Mouse (Mus musculus) lung, adult 18-20 months (tissue): ENCODE data around the gene Miox.

ENCODE experiments used
- DNase-seq, 2 experiments: peaks; one replicate each; pipeline ENCODE4 v3.0.0; 2022; ENCODE audit warnings: mixed read lengths in 2 of 2

Gene Miox

DNA sequence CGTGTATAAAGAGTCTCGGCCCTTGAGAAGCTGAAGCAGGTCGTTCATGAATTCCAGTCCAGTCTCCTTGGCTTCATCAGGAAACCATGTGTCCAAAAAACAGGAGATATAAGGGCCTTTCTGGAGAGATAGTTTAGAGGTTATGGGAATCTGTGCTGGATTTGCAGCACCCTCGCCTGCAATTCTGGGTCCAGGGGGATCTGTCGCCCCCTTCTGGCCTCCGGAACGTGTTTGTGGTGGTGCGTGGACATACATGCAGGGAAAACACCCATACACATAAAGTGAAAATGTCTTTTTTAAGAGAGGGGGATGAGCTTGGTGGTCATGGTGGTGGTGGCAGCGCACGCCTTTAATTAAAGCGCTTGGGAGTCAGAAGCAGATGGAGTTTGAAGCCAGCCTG, 18.1 kb upstream of the Miox start:
- peak in 1 of 2 experiments; percentile 27 for DNase-seq

DNA sequence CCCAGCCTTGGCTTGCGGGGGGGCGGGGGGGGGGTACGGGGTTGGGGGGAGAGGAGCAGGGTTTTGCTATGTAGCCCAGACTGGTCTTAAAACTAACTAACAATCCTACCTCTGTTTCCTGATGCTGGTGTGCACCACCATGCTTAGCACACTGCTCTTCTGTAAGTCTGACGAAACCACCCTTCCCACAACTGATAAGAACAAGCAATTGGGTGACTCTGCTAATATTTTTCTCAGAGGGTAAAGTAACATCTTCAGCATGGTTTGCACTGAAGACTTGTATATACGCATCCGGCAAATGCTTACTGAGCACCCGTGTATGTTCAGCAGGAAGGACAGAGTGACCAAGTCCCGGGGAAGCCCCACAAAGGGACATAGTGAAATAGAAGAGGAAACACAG, 12.9 kb upstream of the Miox start:
- DNase-seq, result no peak

DNA sequence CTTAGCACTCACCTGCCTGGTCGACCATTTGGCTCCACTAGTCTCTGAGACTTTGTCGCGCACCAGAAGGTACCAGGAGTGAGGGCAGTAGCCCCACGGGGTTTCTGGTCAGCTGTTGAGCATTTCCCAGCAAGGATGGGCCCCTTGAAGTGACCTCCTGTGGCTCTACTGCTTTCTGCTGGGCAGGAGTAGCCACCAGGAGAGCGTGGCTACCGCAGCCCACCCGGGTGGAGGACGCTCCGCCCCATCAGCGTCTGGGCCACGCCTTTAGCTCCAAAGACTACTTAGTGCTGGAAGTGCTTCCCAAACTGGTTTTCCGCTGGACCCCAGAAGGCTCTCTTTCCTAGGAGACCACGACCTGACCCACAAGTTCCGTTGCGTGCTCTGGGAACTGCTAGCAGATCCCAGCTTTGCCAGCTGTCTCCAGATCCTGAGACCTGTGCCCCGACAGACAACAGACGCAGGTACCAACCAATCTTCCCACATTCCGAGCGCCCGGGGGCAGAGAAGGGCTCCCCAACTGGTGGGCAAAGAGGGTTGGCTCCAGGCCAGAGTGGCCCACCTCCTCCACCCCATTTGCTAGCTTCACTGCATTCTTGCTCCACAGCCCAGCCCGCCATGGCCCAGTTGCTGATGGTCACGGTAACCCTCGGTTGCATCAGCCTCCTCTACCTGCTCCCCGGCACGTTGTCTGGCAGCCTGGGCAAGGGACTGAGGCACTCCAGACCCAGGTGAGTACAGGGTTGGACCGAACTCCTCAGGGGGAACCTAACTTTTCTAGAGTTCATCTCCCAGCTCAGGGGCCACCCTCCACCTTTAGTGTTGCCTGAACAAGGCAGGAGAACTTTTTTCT, 11.3 kb upstream of the Miox start, which contains the start of gene Adm2:
Gene Adm2 (plus strand): TSS at position 51 of the 853 bp plus-strand sequence.
- no peak for DNase-seq

DNA sequence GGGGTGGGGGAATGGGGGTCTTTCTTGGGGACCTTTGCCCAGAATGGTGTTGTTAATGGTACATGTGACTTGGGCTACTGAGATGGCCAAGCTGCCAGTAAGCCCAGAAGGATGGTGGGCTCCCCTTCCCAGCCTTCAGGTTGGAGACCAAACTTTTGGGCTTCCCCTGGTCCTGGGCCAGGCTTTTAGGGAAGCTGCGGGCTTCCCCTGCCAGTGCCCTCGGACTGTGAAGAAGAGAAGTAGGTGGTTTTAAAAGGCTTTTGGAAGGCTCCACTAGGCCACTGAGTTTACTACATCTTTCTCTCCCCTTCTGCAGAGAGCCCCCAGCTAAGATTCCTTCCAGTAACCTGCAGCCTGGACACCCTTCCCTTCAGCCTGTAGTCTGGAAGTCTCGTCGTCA, 10.5 kb upstream of the Miox start:
- DNase-seq, result no peak

DNA sequence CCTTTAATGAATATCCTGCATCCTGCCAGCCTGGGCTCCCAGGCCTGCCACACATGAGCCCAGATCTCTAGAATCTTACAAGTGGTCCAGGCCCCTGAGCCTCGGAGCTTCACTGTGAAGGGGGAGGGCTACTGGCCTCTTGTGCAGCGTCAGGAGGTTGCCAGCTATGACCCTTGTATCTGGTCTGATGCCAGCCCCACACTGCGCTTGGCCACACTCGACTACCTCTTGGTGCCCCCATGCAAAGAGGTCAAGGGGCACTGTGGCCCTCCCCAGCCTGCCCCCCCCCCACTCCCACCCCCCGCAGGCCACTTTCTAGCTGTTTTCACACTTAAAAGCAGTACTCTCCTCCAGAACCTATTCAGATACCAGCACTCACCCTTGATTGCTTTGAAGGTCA, 7.8 kb upstream of the Miox start:
- DNase-seq, result no peak

DNA sequence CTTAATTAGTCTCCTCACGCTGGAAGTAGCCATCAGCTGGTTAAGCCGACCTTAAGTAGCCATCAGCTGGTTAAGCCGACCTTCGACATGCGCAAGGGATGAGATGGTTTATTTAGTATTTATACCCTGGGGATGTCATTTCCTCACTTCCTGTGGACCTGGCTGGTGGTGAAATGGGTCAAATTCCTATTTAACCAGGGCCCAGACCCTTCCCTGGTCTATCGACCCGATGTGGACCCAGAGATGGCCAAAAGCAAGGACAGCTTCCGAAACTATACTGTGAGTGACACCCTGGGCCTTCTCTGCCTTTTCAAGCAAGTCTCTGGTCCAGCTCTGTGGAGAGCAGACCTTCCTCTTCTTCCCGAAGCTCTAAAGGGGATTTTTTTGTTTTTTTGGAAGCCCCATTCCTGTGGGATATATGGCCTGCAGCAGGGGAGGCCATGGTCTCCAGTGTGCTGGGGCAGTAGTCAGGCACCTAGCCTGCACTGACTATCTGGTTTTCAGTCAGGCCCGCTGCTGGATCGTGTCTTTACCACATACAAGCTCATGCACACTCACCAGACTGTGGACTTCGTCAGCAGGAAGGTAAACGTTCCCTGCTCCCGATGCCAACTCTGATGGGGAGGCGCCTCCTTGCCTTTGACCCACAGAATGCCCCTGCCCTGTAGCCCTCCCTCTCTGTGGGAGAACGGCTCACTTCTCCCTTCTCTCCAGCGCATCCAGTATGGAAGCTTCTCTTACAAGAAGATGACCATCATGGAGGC, 758 bp downstream of the Miox start:
- DNase-seq, result no peak

DNA sequence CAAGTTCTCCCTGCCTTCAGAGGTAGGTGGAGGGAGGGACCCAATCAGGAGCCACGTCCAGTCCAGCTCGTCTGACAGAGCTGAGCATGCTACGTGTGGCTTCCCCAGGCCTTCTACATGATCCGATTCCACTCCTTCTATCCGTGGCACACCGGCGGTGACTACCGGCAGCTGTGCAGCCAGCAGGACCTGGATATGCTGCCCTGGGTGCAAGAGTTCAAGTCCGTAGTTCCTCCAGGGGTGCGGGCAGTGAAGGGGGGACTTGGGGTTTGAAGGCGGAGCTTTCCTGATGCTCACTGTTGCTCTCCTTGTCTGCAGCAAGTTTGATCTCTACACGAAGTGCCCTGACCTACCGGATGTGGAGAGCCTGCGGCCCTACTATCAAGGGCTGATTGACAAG, 2.2 kb downstream of the Miox start:
- no peak for DNase-seq

DNA sequence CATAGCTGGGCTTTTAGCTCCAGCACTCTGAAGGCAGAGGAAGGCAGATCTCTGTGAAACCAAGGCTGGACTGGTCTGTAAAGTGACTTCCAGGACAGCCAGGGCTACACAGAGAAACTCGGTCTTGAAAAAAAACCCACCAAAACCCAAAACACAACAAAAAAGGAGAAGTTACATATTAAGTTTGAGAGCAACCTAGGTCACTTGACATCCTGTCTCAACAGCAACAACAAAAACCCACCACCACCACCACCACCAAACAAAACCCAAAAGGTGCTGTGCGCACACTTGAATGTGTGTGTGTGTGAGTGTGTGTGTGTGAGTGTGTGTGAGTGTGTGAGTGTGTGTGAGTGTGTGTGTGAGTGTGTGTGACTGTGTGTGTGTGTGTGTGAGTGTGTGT, 5.5 kb downstream of the Miox start:
- DNase-seq, result no peak

DNA sequence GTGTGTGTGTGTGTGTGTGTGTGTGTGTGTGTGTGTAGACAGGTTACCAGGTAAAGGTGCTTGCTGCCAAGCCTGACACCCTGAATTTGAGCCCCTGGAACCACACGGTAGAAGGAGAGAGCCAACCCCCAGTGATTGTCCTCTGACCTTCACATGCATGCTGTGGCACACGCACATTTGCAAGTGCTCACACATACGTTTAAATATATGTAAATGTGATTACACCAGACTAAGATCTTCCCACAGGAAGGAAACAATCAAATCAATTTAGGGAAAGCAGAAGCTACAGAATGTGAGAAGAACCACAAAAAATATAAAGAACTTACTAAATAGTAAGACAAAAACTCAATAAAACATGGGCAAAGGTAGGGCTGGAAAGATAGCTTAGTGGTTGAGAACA, 5.9 kb downstream of the Miox start:
- no peak for DNase-seq

DNA sequence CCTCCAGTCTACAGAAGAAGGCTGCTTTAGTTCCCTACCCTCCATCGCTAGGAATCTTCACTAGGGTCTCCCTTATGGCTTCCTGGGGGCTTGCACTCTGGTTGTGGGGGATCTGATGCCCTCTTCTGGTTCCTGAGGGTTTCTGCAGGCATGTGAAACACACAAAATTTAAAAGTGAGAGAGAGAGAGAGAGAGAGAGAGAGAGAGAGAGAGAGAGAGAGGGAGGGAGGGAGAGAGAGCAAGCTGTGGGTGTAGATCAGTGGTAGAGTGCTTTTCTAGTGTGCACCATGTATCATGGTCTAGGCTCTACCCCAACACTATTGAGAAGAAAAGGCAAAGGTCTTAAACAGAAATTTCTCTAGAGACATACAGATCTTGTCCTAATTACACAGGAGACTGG, 7.5 kb downstream of the Miox start:
- no peak for DNase-seq

DNA sequence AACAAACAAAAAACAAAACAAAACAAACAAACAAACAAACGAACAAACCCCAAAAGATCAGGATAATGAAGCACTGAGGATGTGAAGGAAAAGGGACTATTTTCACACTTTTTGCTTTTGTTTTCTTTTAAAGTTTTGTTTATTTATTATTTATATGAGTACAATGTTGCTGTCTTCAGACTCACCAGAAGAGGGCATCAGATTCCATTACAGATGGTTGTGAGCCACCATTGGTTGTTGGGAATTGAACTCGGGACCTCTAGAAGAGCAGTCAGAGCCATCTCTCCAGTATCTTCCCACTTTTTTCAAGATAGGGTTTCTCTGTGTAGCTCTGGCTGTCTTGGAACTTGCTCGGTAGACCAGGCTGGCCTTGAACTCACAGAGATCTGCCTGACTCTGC, 9.1 kb downstream of the Miox start:
- DNase-seq, result no peak

DNA sequence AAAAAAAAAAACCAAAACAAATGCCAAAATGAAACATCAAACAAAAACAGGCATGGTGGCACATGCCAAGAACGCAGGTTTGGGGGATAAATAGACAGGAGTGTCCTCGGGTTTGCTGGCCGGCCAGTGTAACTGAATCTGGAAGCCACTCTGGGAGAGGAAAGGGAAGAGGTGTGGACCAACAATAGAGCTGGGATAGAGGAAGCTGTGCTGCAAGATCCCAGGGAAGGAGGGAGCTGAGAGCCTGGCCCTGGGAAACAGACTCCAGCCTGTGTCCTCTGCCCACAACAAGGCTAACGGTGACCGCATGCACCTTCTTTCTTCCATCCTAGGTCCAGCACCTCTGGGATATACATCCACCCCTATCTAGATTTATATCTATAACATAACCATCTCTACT, 16.2 kb downstream of the Miox start:
- DNase-seq, result peak in 1 of 2 experiments; percentile 38

DNA sequence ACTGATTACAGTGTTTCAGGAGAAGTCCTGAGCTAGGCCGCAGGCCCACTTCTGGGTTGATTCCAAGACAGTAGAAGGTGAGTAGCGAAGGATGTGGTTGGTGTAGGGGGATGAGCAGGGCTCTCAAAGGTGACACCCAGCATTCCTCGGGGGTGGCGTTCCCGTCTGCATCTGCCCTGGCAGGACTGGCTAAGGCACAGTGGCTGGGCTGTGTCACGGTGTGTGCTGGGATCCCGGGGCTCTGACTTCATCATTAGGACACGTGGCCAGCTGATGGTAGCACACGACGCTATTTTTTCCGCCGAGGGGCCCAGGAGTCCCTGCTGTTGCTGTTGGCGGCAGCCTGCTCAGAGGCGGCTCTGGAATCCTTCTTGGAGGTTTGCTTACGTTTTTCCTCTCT, 17.1 kb downstream of the Miox start:
- DNase-seq, result no peak

DNA sequence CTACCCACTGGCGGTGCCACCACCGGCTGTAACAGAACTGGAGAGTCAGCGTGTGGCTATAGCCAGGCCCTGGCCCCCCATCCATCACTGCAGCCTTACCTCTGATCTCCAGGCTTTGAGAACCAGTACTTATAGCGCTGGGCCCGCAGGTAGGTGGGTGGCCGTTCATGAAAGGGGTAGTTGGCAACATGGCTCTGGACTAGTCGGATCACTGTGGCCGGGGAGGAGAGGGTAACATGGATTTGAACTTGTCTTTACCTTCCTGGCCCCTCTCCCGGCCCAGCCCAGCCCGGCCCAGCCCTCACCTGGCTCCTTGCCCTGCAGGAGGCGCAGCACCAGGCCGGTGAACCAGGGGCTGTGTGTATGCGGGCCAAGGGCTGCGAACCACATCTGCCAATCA, 17.9 kb downstream of the Miox start:
- DNase-seq, result no peak

DNA sequence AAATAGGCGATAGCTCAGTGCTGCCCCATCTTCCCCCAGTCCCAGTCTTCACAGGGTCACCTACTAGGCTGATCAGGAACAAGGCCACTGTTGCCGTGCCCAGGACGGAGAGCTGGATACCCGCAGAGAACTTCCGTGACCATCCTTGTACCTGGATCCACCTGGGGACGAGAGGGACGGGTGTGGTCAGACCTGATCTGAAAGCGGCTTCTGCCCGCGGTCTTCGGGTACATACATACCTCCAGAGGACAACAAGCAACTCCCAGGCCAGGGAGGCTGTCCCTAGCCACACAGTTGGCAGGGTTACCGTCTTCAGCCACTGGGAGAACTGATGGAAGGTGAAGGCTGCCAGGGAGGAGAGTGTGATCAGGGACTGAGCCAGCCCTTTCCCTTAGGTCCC, 18.6 kb downstream of the Miox start:
- DNase-seq, result no peak

DNA sequence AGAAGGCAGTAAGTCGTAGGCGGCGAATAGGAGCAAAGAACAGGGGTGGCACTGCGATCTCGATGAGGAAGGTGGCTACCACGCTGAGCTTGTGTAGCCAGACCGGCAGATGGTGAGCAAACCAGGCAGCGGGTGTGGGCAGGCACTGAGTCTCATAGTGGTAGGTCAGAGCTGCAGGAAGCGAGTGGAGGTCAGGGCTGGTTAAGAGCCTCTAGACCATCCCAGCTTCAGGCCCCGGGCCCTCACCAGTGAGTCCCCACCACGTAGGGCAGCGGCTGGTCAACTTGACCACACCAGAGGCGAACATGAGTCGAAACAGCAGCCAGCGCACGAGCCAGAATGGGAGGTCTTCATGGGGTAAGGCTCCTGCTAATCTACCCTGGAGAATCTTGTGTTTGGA, 19.6 kb downstream of the Miox start:
- no peak for DNase-seq

DNA sequence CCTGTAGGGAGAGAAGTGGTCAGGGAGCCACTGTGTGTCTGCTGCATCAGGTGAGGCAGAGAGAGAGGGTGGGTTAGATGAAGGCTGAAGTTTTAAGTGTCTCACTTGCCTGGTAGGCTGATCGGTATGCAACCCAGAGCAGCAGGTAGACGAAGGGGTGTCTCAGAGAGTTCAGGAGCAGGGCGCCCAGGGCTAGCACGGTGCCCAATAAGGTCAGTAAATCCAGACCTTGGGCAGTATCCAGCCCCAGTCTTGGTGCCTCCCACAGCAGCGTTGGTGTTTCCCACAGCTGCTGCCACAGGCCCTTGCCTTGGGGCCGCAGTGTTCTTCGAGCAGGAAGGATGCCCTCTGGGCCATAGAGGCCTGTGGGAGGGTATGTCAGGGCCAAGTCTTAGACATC, 20.3 kb downstream of the Miox start:
- DNase-seq, result no peak

DNA sequence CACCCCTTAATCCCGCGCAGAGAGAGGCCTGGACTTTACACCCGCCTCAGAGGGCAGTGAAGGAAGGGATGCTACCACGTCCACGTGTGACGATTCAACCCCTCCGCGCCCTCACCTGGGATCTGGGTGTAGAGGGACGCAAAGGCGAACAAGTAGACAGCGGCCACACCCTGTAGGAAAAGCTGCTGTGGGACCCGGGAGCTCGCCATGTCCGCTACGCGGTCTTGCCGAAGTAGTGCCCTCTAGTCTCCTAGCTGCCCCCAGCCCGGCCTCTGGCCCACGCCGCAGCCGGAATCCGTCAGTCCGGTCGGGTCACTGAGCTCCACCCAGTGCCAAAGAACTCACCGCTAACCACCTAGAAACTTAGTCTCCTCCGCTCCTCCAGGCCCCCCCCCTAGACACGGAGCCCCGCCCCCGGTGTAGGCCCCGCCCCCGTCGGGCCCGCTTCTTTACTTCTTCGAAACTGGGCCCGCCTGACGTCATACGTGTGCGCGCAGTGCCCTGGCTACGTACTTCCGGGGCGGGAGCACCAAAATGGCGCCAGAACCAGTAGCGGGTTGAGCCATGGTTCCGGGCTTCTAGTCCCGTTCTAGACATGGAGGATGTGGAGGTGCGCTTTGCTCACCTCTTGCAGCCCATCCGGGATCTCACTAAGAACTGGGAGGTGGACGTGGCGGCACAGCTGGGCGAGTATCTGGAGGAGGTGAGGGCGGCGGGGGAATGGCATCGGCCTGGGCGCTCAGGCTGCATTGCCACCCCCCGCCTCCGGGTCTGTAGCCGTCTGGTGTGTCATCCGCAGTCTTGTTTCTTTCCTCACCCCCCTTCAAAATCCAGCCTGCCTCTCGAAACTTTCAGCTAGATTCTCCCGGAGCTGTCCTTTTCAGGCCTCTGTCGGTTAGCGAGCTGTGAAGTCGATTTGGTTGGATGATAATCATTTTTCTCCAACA, 21.3 kb downstream of the Miox start, which contains the start of the genes Lmf2 and Ncaph2:
Gene Lmf2 (minus strand): TSS at position 419 of the 947 bp plus-strand sequence.
Gene Ncaph2 (plus strand): TSS at position 479 of the 947 bp plus-strand sequence.
- DNase-seq, result peak; percentile 94 to 96

DNA sequence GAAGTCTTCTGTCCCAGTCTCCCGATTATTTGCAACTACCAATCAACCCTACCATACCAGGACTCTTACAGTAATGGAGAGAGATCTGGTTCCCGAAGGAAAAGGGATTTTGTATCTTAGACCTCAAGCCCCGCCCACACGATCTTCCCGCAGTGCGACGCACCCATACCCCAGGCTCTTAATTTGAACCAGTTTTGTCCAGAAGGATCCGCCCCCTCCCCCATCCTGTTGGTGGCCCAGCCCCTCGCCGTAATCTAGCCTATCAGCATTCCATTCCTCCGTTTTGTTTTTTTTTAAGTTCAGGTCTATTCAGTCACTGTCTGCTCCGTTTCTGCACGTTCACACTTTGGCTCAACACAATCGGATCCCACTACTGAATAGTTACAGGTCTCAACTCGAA, 22.2 kb downstream of the Miox start:
- DNase-seq, result peak; percentile 56 to 65

DNA sequence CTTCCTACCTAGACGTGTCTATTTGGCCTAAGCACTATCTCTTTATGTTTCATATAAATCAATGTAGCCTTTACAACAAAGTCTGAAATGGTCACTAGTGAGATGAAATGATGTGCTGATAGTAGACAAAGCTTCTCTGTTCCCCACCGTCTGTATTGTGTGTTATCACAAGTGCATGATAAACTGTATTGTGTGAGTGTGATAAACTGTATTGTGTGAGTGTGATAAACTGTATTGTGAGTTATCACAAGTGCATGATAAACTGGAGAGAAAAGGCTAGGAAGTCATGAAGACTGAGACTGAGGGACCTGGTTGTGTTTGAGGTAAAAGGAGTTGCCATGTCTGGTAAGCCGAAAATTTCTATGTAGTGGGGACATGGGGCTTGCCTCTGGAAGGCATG, 24.6 kb downstream of the Miox start:
- no peak for DNase-seq

DNA sequence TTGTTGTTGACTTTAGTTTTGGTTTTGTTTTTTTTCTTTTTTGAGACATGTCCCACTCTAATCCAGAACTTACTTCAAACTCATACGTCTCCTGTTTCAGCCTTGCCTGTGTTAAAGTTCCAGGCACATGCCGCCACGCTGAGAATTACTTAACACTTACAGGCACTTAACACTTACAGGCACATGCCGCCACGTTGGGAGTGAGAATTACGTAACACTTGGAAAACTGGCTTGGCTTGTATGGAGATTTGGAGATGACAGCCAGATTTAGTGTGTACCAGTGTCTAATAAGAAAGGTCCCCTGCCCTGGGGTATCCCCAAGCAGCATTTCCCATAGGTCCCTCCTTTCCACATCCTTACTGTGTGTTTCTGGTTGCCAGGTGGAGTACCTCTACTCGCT, 28.9 kb downstream of the Miox start:
- DNase-seq, result peak; percentile 69 to 83

DNA sequence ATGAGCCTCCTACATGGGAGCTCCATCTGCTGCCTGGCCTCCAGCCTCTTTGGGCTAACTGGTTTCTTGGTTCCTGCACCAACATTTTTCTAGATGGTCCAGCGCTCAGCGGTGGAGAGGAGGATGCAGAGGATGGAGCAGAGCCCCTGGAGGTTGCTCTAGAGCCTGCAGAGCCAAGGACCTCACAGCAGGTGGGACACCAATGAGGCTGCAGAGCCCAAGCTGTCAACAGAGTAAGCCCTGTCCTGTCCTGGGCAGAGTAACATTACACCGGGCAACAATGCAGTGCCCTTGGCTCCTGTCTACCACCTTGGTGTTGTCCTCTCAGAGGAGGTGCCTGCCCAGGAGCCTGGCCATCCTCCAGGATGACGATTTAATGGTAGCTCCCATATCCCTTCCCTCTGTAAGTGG, 30.9 kb downstream of the Miox start:
- no peak for DNase-seq

DNA sequence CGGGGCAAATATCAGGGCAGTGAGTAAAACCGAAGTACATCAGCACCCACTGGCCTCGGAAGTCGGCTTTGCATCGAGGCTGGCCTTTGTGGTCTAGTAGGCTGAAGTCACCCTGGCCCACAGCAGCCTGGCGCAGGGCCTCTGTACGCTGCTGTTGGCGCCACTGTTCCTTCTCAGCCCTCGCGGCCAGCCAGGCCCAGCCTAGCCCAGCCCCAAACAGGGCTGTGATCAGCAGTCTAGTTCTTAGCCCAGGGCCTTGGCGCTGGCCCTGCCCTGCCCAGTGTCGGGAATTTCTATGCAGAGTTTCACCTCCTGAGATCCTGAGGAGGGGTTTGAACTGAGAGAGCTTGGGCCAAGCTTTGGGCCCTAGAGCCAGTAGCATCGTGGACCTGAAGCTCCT, 37.9 kb downstream of the Miox start:
- DNase-seq, result no peak
